Mouse (Mus musculus) myocyte (in vitro differentiated cells): ENCODE results near the gene H1foo.

Experiments
- CEBPB ChIP-seq: IDR thresholded peaks from 2 replicates; pipeline ENCODE4 v1.6.1; 2011; ENCODE audit warnings: mild to moderate bottlenecking, moderate library complexity; ENCODE audit not compliant: poor library complexity, insufficient read depth, severe bottlenecking
- E2F4 ChIP-seq: IDR thresholded peaks from one replicate; pipeline ENCODE4 v1.6.1; 2011; ENCODE audit warnings: mild to moderate bottlenecking, control low read depth, moderate library complexity; ENCODE audit not compliant: insufficient read depth
- MAX ChIP-seq: IDR thresholded peaks from one replicate; pipeline ENCODE4 v1.6.1; 2011; ENCODE audit warnings: low read depth, mild to moderate bottlenecking, control low read depth
- POLR2A ChIP-seq: IDR thresholded peaks from one replicate; pipeline ENCODE4 v1.6.1; 2011; ENCODE audit warnings: low read depth, mild to moderate bottlenecking, control low read depth, moderate library complexity; ENCODE audit not compliant: insufficient read length
- POLR2AphosphoS2 ChIP-seq: IDR thresholded peaks from one replicate; pipeline ENCODE4 v1.6.1; 2011; ENCODE audit warnings: low read depth, control low read depth; ENCODE audit not compliant: insufficient read length
- SRF ChIP-seq: IDR thresholded peaks from one replicate; pipeline ENCODE4 v1.6.1; 2011; ENCODE audit warnings: low read depth; ENCODE audit not compliant: control insufficient read depth, insufficient read length
- TCF12 ChIP-seq: IDR thresholded peaks from one replicate; pipeline ENCODE4 v1.6.1; 2011; ENCODE audit warnings: mild to moderate bottlenecking, control low read depth; ENCODE audit not compliant: poor library complexity, insufficient read depth, severe bottlenecking
- USF1 ChIP-seq: IDR thresholded peaks from one replicate; pipeline ENCODE4 v1.6.1; 2011; ENCODE audit warnings: low read depth, mild to moderate bottlenecking, control low read depth, moderate library complexity

DNA sequence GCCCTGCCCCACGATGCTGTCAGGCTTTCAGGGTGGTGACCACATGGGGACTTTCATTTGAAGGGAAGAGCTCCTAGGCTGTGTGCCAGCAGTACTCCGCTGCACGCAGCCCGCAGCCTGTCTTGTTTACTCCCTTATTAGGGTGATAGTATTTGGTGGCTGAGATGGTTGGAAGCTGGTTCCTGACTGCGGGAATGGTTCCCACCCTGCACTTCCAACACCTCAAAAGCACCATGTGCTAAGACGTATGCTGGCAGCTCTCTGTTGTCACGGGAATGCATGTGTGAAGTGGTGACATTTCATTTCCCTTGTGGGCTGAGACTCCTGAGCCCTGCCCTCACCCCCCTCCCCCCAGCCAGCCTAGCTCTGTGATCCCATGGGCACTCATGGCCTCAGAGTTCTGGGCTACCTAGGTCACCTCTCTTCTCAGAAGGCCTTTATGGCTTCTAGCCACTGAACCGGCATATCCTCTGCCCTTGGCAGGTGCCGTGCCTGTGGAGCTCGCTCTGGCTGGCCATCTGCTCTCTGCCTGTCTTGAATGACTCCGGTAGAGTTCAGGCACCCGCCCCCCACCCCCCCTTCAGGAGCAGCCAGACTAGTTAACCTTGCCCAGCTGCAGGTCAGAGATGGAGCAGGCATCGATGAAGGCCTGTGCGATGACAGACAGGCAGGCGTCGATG is 12.3 kb downstream of the H1foo start:
- no peak for TF ChIP-seq POLR2A
- TF ChIP-seq TCF12: no peak
- TF ChIP-seq MAX: no peak
- TF ChIP-seq POLR2AphosphoS2: no peak
- TF ChIP-seq USF1: no peak
- no peak for TF ChIP-seq E2F4
- no peak for TF ChIP-seq CEBPB
- TF ChIP-seq SRF: no peak
